Comparison of ENCODE assay signal across 11 mouse cellular contexts in the genomic region with DNA sequence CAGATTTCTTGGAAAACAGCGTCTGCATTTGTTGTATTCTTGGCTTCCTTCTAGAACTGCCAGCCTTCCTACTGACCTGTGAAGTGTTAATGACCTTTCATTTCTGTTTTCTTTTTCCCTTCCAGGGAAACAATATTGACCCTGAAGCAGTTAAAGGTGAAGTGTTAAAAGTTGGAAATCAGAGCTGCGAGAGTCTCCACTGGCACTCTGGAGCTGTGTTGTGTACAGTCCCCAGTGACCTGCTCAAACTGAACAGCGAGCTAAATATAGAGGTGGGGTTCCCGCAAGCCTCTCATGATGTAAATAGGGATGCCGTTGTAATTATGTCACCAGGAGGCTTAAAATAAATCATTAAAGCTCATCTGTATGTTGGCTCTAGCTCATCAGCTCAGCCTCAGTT.
DNase-seq lines count a peak whose midpoint lies in the region; ATAC-seq and TF ChIP-seq lines count a peak whose summit lies in the region.
"Had no signal": no experiment of that assay in that cellular context is flagged by ENCODE, and none has a peak within 500 bp of the region (broad histone marks: within the 10 kb centered on the region; RNA-seq: fewer than 3 reads in every experiment).

No protein-coding gene starts in this region.

- no peaks in the 10 kb centered on the region for H3K79me2 ChIP-seq in liver, adult 2 months (ENCODE audit: control insufficient read depth, insufficient read depth, low read length)

- no peak for TF ChIP-seq CTCF in liver, adult 2 months (IDR thresholded peaks at IDR 0.05; ENCODE audit: low read depth, low read length)
- no peak for TF ChIP-seq CTCF in thymus, adult 2 months (IDR thresholded peaks at IDR 0.05; ENCODE audit: borderline replicate concordance, control insufficient read depth, extremely low read depth, insufficient read depth, low read length, poor library complexity)

- peak overlapping the region; percentile 49 for H3K27ac ChIP-seq in liver, adult 2 months (replicated peaks; ENCODE audit: insufficient read depth, low read depth, low read length)
- H3K27ac ChIP-seq in heart, embryonic 15.5 days: peak overlapping the region; percentile 92
- no peak overlapping the region for H3K27ac ChIP-seq in thymus, adult 2 months (ENCODE audit: control insufficient read depth, insufficient read depth, low read length)
- H3K27ac ChIP-seq: hindbrain, embryonic 12.5 days had no signal

- peak overlapping the region; percentile 47 for H3K4me2 ChIP-seq in heart, embryonic 15.5 days
- H3K4me2 ChIP-seq: hindbrain, embryonic 12.5 days had no signal

- H3K9me3 ChIP-seq in heart, embryonic 15.5 days (replicated peaks): no peaks in the 10 kb centered on the region
- H3K9me3 ChIP-seq: hindbrain, embryonic 12.5 days; megakaryocyte, embryonic 14.5 days had no signal

- no peak overlapping the region for H3K9ac ChIP-seq in liver, adult 2 months (ENCODE audit: low read depth, low read length)
- no peak overlapping the region; the same call in 1 of the 2 replicates for H3K9ac ChIP-seq in heart, embryonic 15.5 days
- H3K9ac ChIP-seq: hindbrain, embryonic 12.5 days had no signal

- TF ChIP-seq POLR2A in liver, adult 2 months (IDR thresholded peaks at IDR 0.05; ENCODE audit: extremely low read depth, insufficient read depth, low read length): no peak
- no peak for TF ChIP-seq POLR2A in thymus, adult 2 months (IDR thresholded peaks at IDR 0.05; ENCODE audit: control insufficient read depth, extremely low read depth, insufficient read depth, low read length, poor library complexity)

- no peaks in the 10 kb centered on the region for H3K27me3 ChIP-seq in liver, adult 2 months (ENCODE audit: control insufficient read depth, insufficient read depth, low read length)
- H3K27me3 ChIP-seq in heart, embryonic 15.5 days: no peaks in the 10 kb centered on the region
- no peaks in the 10 kb centered on the region for H3K27me3 ChIP-seq in thymus, adult 2 months (ENCODE audit: control insufficient read depth, insufficient read depth, low read length)
- H3K27me3 ChIP-seq: hindbrain, embryonic 12.5 days; megakaryocyte, embryonic 14.5 days had no signal

- peaks cover 23% of the 10 kb centered on the region for H3K4me1 ChIP-seq in liver, adult 2 months (ENCODE audit: control insufficient read depth, insufficient read depth, low read length)
- H3K4me1 ChIP-seq in heart, embryonic 15.5 days (replicated peaks): peaks cover 14% of the 10 kb centered on the region
- H3K4me1 ChIP-seq in thymus, adult 2 months (replicated peaks; ENCODE audit: control insufficient read depth, insufficient read depth, low read length): no peaks in the 10 kb centered on the region
- H3K4me1 ChIP-seq: megakaryocyte, embryonic 14.5 days had no signal

- peaks cover 35% of the 10 kb centered on the region for H3K36me3 ChIP-seq in liver, adult 2 months (ENCODE audit: control insufficient read depth, insufficient read depth, low read length)
- no peaks in the 10 kb centered on the region for H3K36me3 ChIP-seq in heart, embryonic 15.5 days
- no peaks in the 10 kb centered on the region for H3K36me3 ChIP-seq in thymus, adult 2 months (ENCODE audit: control insufficient read depth, insufficient read depth, low read length)
- H3K36me3 ChIP-seq: hindbrain, embryonic 12.5 days had no signal

- WGBS in liver, adult 2 months: 13% methylated on average over 5 of the region's 5 CpGs
- WGBS in heart, embryonic 15.5 days: 15% methylated on average over 5 of the region's 5 CpGs
- 86% methylated on average over 5 of the region's 5 CpGs for WGBS in thymus, adult 2 months

- H3K4me3 ChIP-seq in liver, adult 2 months (ENCODE audit: insufficient read depth, low read depth, low read length): no peak overlapping the region
- no peak overlapping the region for H3K4me3 ChIP-seq in heart, embryonic 15.5 days
- H3K4me3 ChIP-seq in thymus, adult 2 months (ENCODE audit: control insufficient read depth, insufficient read depth, low read length): no peak overlapping the region
- H3K4me3 ChIP-seq: hindbrain, embryonic 12.5 days; megakaryocyte, embryonic 14.5 days had no signal

- ATAC-seq in heart, embryonic 15.5 days (replicated peaks; ENCODE audit: insufficient number of reproducible peaks, insufficient read depth, low FRiP score, low read depth): peak; percentile 95

- DNase-seq in adrenal gland, postnatal 14 days: peak; percentile 17
- DNase-seq in adrenal gland, adult (ENCODE audit: inconsistent age in 2 of 2, low spot score in 1 of 2): no peak
- peak; percentile 75 for DNase-seq in liver, adult 2 months (ENCODE audit: extremely low read depth, low read depth, low spot score)
- DNase-seq in liver: no peak
- peak; percentile 28 for DNase-seq in retina, postnatal 1 day
- DNase-seq in spleen, adult 12 weeks (ENCODE audit: low spot score): no peak
- no peak for DNase-seq in thymus, adult 2 months
- DNase-seq: cerebellum, postnatal 36 days had no signal

Comparison
In these comparisons a context has a peak if more than half of its experiments do, and no peak if none do; other contexts are left out.
1. DNase-seq: peak in adrenal gland, postnatal 14 days (single experiment), liver, adult 2 months (single experiment) and retina, postnatal 1 day (single experiment); none in adrenal gland, adult (0 of 2), liver (single experiment), spleen, adult 12 weeks (single experiment) and thymus, adult 2 months (single experiment).